17 mouse cellular contexts compared by ENCODE assay signal in genomic region chr6:93410416-93411076, GRCm38 (mm10).
DNase-seq lines count a peak whose midpoint lies in the region; ATAC-seq lines count a peak whose summit lies in the region.
"Had no signal": no experiment of that assay in that cellular context is flagged by ENCODE, and none has a peak within 500 bp of the region (broad histone marks: within the 10 kb centered on the region; RNA-seq: fewer than 3 reads in every experiment).

No protein-coding gene starts in this region.

- H3K4me3 ChIP-seq in intestine, embryonic 16.5 days (ENCODE audit: low read length) = no peak overlapping the region
- no peak overlapping the region for H3K4me3 ChIP-seq in intestine, embryonic 15.5 days (replicated peaks)
- H3K4me3 ChIP-seq: midbrain, embryonic 12.5 days had no signal

- 46% methylated on average over 5 of the region's 5 CpGs for WGBS in intestine, embryonic 16.5 days
- whole genome bisulfite sequencing in intestine, embryonic 15.5 days = 33% methylated on average over 5 of the region's 5 CpGs

- H3K36me3 ChIP-seq in intestine, embryonic 16.5 days (ENCODE audit: control insufficient read depth, insufficient read depth, low read length) = no peaks in the 10 kb centered on the region
- H3K36me3 ChIP-seq in intestine, embryonic 15.5 days = no peaks in the 10 kb centered on the region
- H3K36me3 ChIP-seq: midbrain, embryonic 12.5 days had no signal

- peak; percentile 32 for DNase-seq in embryo, embryonic 10.5 days (ENCODE audit: low spot score)
- peak; percentile 4 to 17 for DNase-seq in kidney, adult 8-10 months
- peak; percentile 49 to 62 for DNase-seq in kidney, postnatal 4 days
- DNase-seq in left cerebral cortex, postnatal 4 days = no peak
- no peak for DNase-seq in spleen, adult 12 weeks (ENCODE audit: low spot score)
- no peak for DNase-seq in left cerebral cortex, postnatal 10 days (ENCODE audit: extremely low spot score in 1 of 2, low spot score in 2 of 2)
- DNase-seq: cerebellum, adult 11 months; cerebellum, postnatal 36 days; gastrocnemius, postnatal 10 days; right cerebral cortex, postnatal 4 days; thymus, postnatal 25 days had no signal

- 0 out of 2 replicates have a peak, but pooled peaks cover 6% of the 10 kb centered on the region for H3K4me1 ChIP-seq in intestine, embryonic 16.5 days (ENCODE audit: control insufficient read depth, insufficient read depth, low read length)
- 0 out of 2 replicates have a peak, but pooled peaks cover 2% of the 10 kb centered on the region for H3K4me1 ChIP-seq in intestine, embryonic 15.5 days (replicated peaks)
- H3K4me1 ChIP-seq: midbrain, embryonic 12.5 days had no signal

- 0 out of 2 replicates have a peak, but pooled peaks have one; percentile 33 for ATAC-seq in intestine, embryonic 16.5 days
- no peak for ATAC-seq in intestine, embryonic 15.5 days
- ATAC-seq: forebrain, embryonic 14.5 days had no signal

- no peak overlapping the region for H3K4me2 ChIP-seq in intestine, embryonic 16.5 days (ENCODE audit: low read depth, low read length)
- H3K4me2 ChIP-seq in intestine, embryonic 15.5 days (replicated peaks) = no peak overlapping the region
- H3K4me2 ChIP-seq: heart, embryonic 11.5 days; midbrain, embryonic 12.5 days had no signal

- intact Hi-C loops in left cerebral cortex, postnatal 4 days (cut with DNase I) = no loop called here
- intact Hi-C loops in left cerebral cortex, postnatal 10 days (cut with DNase I) = no loop called here

- no peaks in the 10 kb centered on the region for H3K27me3 ChIP-seq in intestine, embryonic 16.5 days (replicated peaks; ENCODE audit: control insufficient read depth, insufficient read depth, low read length)
- H3K27me3 ChIP-seq in intestine, embryonic 15.5 days (replicated peaks) = no peaks in the 10 kb centered on the region
- H3K27me3 ChIP-seq: midbrain, embryonic 12.5 days had no signal

- no peak overlapping the region for H3K27ac ChIP-seq in intestine, embryonic 16.5 days (ENCODE audit: low read length)
- no peak overlapping the region for H3K27ac ChIP-seq in intestine, embryonic 15.5 days
- H3K27ac ChIP-seq: liver, embryonic 14.5 days; midbrain, embryonic 12.5 days had no signal

- H3K9ac ChIP-seq in intestine, embryonic 16.5 days (ENCODE audit: low read depth, low read length) = no peak overlapping the region
- no peak overlapping the region for H3K9ac ChIP-seq in intestine, embryonic 15.5 days
- H3K9ac ChIP-seq: liver, embryonic 14.5 days; midbrain, embryonic 12.5 days had no signal

- no peaks in the 10 kb centered on the region for H3K9me3 ChIP-seq in intestine, embryonic 16.5 days (ENCODE audit: control insufficient read depth, low read length)
- H3K9me3 ChIP-seq in intestine, embryonic 15.5 days = no peaks in the 10 kb centered on the region
- H3K9me3 ChIP-seq: midbrain, embryonic 12.5 days had no signal

Comparison
In these comparisons a context has a peak if more than half of its experiments do, and no peak if none do; other contexts are left out.
1. DNase-seq: peak in embryo, embryonic 10.5 days (single experiment), kidney, adult 8-10 months (2 of 2) and kidney, postnatal 4 days (2 of 2); none in left cerebral cortex, postnatal 4 days (single experiment), spleen, adult 12 weeks (single experiment) and left cerebral cortex, postnatal 10 days (0 of 2).